In genomic region chr16:76201773-76202571, GRCm38 (mm10) we compare ENCODE assay signal across 8 mouse cellular contexts.
DNase-seq lines count a peak whose midpoint lies in the region; ATAC-seq lines count a peak whose summit lies in the region.

No protein-coding gene starts in this region.

- no peak for DNase-seq in frontal cortex, postnatal 25 days (ENCODE audit: low spot score in 2 of 2)
- peak; percentile 89 for DNase-seq in 416B (ENCODE audit: low read depth)
- DNase-seq in adrenal gland, postnatal 14 days, result peak; percentile 68
- peak; percentile 66 for DNase-seq in embryonic facial prominence, embryonic 14.5 days (ENCODE audit: low spot score)
- DNase-seq in kidney, postnatal 14 days, result peak; percentile 78
- peak; percentile 50 for DNase-seq in retina, embryonic 14.5 days (ENCODE audit: low spot score)
- no peak for DNase-seq in MN1 (ENCODE audit: low spot score)

- H3K4me2 ChIP-seq in embryonic facial prominence, embryonic 14.5 days (ENCODE audit: low read depth, low read length), result no peak overlapping the region

- ATAC-seq in frontal cortex, adult (ENCODE audit: low TSS enrichment), result peak; percentile 87
- no peak for ATAC-seq in embryonic facial prominence, embryonic 14.5 days (ENCODE audit: low read depth)

- H3K27ac ChIP-seq in embryonic facial prominence, embryonic 14.5 days (replicated peaks; ENCODE audit: low read depth, low read length), result no peak overlapping the region

- H3K9me3 ChIP-seq in embryonic facial prominence, embryonic 14.5 days (ENCODE audit: control insufficient read depth, low read length), result no peaks in the 10 kb centered on the region

- H3K9ac ChIP-seq in embryonic facial prominence, embryonic 14.5 days (ENCODE audit: low read depth, low read length), result no peak overlapping the region

- no peaks in the 10 kb centered on the region for H3K27me3 ChIP-seq in embryonic facial prominence, embryonic 14.5 days (replicated peaks; ENCODE audit: control insufficient read depth, insufficient read depth, low read length)

- WGBS in embryonic facial prominence, embryonic 14.5 days, result 40% methylated on average over 11 of the region's 11 CpGs

- no peaks in the 10 kb centered on the region for H3K4me1 ChIP-seq in embryonic facial prominence, embryonic 14.5 days (ENCODE audit: control insufficient read depth, insufficient read depth, low read length)

- no peaks in the 10 kb centered on the region for H3K36me3 ChIP-seq in embryonic facial prominence, embryonic 14.5 days (ENCODE audit: control insufficient read depth, insufficient read depth, low read length)

- no peak overlapping the region for H3K4me3 ChIP-seq in embryonic facial prominence, embryonic 14.5 days (ENCODE audit: low read depth, low read length)

Comparison
In these comparisons a context has a peak if more than half of its experiments do, and no peak if none do; other contexts are left out.
1. DNase-seq: peak in 416B (single experiment), adrenal gland, postnatal 14 days (single experiment), embryonic facial prominence, embryonic 14.5 days (single experiment), kidney, postnatal 14 days (single experiment) and retina, embryonic 14.5 days (single experiment); none in frontal cortex, postnatal 25 days (0 of 2) and MN1 (single experiment).